Mouse (Mus musculus): ENCODE data around the gene Fbp1. TPM values are rescaled to one million over a fixed set of nuclear protein-coding genes. Genes with fewer than 3 reads are reported as not detected.

Fbp1 gene
- polyA plus RNA-seq, 1 experiment from 2014 or later: 1.4 TPM

DNA sequence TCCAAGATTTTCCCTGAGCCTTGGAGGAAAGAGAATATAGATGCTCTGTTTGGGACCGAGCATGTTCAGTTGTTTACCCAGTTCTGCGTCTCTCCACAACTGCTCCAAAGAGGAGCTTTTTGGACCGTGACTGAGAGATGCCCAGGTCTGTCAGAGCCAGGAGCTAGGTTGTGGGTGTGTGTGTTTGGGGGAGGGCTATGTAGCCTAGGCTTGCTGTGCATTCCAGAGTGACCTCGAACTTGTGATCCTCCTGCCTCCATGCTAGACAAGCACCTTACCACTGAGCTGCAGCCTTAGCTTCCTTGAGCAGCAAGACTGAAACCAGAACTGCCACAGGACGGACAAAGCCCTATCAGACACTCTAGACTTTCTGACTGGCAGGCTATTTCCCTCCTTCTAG lies 5.2 kb downstream of the Fbp1 start:
- ATAC-seq (ENCODE audit: insufficient number of reproducible peaks, low FRiP score, low TSS enrichment, low read depth): no peak
- Histone ChIP-seq H3K4me3 (no peak overlapping the region), H3K36me3 (no peaks in the 10 kb centered on the region), H3K4me1 (peaks cover 5% of the 10 kb centered on the region), H3K4me2 (no peak overlapping the region), H3K9me3 (no peaks in the 10 kb centered on the region), H3K9ac (no peak overlapping the region), H3K27ac (no peak overlapping the region), H3K27me3 (peaks cover 12% of the 10 kb centered on the region)
- WGBS: 82% methylated on average over 5 of the region's 5 CpGs

DNA sequence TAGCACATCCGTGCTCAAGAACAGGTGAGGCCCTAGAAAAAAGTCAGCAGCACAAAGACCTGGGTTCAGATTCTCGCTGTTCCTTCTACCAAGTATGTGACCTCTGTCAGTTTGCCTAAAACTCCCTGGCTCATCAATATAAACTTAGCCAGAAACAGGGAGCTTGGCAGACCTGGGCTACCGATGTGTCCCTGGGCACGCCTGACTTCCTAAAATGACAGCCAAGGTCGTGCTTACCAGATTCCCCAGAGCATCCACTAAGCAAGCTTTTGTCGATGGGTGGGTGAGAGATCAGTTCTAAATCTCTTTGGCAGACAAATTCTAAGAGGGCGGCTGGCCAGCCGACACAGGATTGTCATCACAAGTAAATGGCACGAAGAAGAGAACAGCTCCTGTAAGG lies 6.7 kb downstream of the Fbp1 start:
- Histone ChIP-seq H3K9ac (no peak overlapping the region), H3K27me3 (no peaks in the 10 kb centered on the region), H3K4me1 (no peaks in the 10 kb centered on the region), H3K9me3 (no peaks in the 10 kb centered on the region), H3K4me2 (no peak overlapping the region), H3K4me3 (no peak overlapping the region), H3K36me3 (no peaks in the 10 kb centered on the region), H3K27ac (no peak overlapping the region)
- no peak for ATAC-seq (ENCODE audit: insufficient number of reproducible peaks, low FRiP score, low TSS enrichment, low read depth)
- WGBS: 80% methylated on average over 9 of the region's 9 CpGs

DNA sequence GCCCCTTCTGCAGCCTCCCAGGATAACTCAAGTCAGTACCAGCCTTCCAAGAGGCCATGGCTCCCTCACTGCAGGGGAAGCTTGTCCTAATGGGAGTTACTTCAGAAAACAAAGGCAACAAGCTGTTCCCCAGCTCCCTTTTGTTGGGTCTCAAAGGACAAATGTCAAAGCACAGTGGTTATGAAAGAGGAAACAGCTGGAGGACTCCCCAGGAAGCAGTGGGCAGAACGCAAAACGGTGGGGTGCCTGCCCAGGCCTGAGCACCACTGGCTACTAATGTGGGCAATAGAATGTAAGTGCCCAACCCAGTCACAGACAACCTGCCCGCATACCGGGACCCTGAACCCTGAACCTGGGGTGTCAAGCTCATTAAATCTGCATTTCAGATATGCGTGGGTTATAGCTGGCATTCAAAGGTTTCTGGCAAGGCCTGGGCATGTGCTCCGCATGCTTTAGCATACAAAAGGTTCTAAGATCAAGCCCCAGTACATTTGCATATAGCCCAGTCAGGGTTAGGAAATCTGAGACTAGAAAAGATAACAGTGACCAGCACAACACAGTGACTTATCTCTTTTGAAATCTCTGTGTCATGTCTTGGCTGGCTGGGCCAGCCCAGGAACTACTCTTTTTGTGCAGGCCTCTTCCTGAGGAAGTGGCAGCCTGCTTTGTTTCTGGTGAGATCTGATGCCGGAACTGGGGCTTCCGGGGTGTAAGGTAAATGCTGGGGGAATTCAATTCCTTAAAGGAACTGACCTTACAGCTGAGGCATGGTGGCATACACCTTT lies 8.1 kb downstream of the Fbp1 start:
- Histone ChIP-seq H3K36me3 (no peaks in the 10 kb centered on the region), H3K4me3 (no peak overlapping the region), H3K9ac (no peak overlapping the region), H3K4me1 (no peaks in the 10 kb centered on the region), H3K4me2 (no peak overlapping the region), H3K27me3 (no peaks in the 10 kb centered on the region), H3K27ac (no peak overlapping the region), H3K9me3 (no peaks in the 10 kb centered on the region)
- no peak for ATAC-seq (ENCODE audit: insufficient number of reproducible peaks, low FRiP score, low TSS enrichment, low read depth)
- 53% methylated on average over 8 of the region's 8 CpGs for WGBS

DNA sequence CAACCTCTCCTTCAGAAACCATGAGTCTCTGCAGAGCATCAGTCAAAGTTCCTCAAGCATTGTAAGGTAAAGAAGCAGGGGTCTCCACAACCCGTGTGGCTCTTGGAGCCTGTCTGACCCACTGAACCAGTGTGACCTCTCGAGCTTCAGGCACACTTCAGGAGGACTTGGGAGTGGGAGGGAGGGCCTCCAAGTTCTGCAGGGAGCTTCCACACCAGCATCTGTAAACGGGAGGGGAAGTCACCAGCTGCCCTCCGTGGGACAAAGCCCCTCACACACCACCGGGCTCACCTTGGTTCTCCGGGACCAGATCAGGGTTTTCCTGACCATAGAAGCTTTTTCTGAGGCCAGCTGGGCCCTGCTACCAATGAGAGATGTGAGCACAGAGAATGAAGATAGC lies 8.7 kb downstream of the Fbp1 start:
- no peak for ATAC-seq (ENCODE audit: insufficient number of reproducible peaks, low FRiP score, low TSS enrichment, low read depth)
- Histone ChIP-seq H3K27me3 (no peaks in the 10 kb centered on the region), H3K4me2 (no peak overlapping the region), H3K9me3 (no peaks in the 10 kb centered on the region), H3K4me3 (no peak overlapping the region), H3K9ac (no peak overlapping the region), H3K36me3 (no peaks in the 10 kb centered on the region), H3K4me1 (no peaks in the 10 kb centered on the region), H3K27ac (no peak overlapping the region)
- 46% methylated on average over 6 of the region's 6 CpGs for WGBS

- Histone ChIP-seq H3K27ac (no peak overlapping the region), H3K4me1 (no peaks in the 10 kb centered on the region), H3K36me3 (no peaks in the 10 kb centered on the region), H3K4me3 (no peak overlapping the region), H3K9me3 (no peaks in the 10 kb centered on the region), H3K9ac (no peak overlapping the region), H3K4me2 (no peak overlapping the region), H3K27me3 (no peaks in the 10 kb centered on the region)
- WGBS: 15% methylated on average over 5 of the region's 5 CpGs
- peak; percentile 40; the same call in 1 of the 2 replicates for ATAC-seq (ENCODE audit: insufficient number of reproducible peaks, low FRiP score, low TSS enrichment, low read depth)
These were observed 10.8 kb downstream of the Fbp1 start for GRCm38 (mm10) chr13:62877247-62877646.

GRCm38 (mm10) chr13:62876111-62876510 lies 12.0 kb downstream of the Fbp1 start:
- H3K36me3 ChIP-seq: no peaks in the 10 kb centered on the region
- no peak overlapping the region for H3K4me3 ChIP-seq
- 77% methylated on average over 1 of the region's 1 CpGs for WGBS
- no peak overlapping the region for H3K27ac ChIP-seq
- no peak overlapping the region for H3K4me2 ChIP-seq
- H3K9ac ChIP-seq: no peak overlapping the region
- no peak for ATAC-seq (ENCODE audit: insufficient number of reproducible peaks, low FRiP score, low TSS enrichment, low read depth)
- no peaks in the 10 kb centered on the region for H3K9me3 ChIP-seq
- no peaks in the 10 kb centered on the region for H3K4me1 ChIP-seq
- no peaks in the 10 kb centered on the region for H3K27me3 ChIP-seq

- H3K9me3 ChIP-seq: no peaks in the 10 kb centered on the region
- H3K9ac ChIP-seq: no peak overlapping the region
- H3K27me3 ChIP-seq: no peaks in the 10 kb centered on the region
- no peak overlapping the region for H3K4me3 ChIP-seq
- peaks cover 7% of the 10 kb centered on the region; the same call in 1 of the 2 replicates for H3K4me1 ChIP-seq
- H3K4me2 ChIP-seq: no peak overlapping the region
- no peak overlapping the region for H3K27ac ChIP-seq
- WGBS: 57% methylated on average over 3 of the region's 3 CpGs
- no peaks in the 10 kb centered on the region for H3K36me3 ChIP-seq
- no peak for ATAC-seq (ENCODE audit: insufficient number of reproducible peaks, low FRiP score, low TSS enrichment, low read depth)
These were observed 15.8 kb downstream of the Fbp1 start for GRCm38 (mm10) chr13:62872252-62872651.

- H3K4me1 ChIP-seq: peaks cover 23% of the 10 kb centered on the region
- 74% methylated on average over 2 of the region's 2 CpGs for WGBS
- no peaks in the 10 kb centered on the region for H3K27me3 ChIP-seq
- H3K9me3 ChIP-seq: no peaks in the 10 kb centered on the region
- no peak overlapping the region for H3K4me3 ChIP-seq
- H3K36me3 ChIP-seq: no peaks in the 10 kb centered on the region
- H3K9ac ChIP-seq: no peak overlapping the region
- H3K4me2 ChIP-seq: no peak overlapping the region
- no peak for ATAC-seq (ENCODE audit: insufficient number of reproducible peaks, low FRiP score, low TSS enrichment, low read depth)
- no peak overlapping the region for H3K27ac ChIP-seq
These were observed 17.5 kb downstream of the Fbp1 start for GRCm38 (mm10) chr13:62870605-62871004.

GRCm38 (mm10) chr13:62866817-62867216 lies 21.3 kb downstream of the Fbp1 start:
- Histone ChIP-seq H3K9me3 (no peaks in the 10 kb centered on the region), H3K4me1 (peaks cover 37% of the 10 kb centered on the region), H3K4me2 (no peak overlapping the region), H3K4me3 (no peak overlapping the region), H3K27me3 (no peaks in the 10 kb centered on the region), H3K9ac (no peak overlapping the region), H3K27ac (peak overlapping the region; percentile 87), H3K36me3 (no peaks in the 10 kb centered on the region)
- ATAC-seq (ENCODE audit: insufficient number of reproducible peaks, low FRiP score, low TSS enrichment, low read depth): no peak
- 29% methylated on average over 4 of the region's 4 CpGs for WGBS

DNA sequence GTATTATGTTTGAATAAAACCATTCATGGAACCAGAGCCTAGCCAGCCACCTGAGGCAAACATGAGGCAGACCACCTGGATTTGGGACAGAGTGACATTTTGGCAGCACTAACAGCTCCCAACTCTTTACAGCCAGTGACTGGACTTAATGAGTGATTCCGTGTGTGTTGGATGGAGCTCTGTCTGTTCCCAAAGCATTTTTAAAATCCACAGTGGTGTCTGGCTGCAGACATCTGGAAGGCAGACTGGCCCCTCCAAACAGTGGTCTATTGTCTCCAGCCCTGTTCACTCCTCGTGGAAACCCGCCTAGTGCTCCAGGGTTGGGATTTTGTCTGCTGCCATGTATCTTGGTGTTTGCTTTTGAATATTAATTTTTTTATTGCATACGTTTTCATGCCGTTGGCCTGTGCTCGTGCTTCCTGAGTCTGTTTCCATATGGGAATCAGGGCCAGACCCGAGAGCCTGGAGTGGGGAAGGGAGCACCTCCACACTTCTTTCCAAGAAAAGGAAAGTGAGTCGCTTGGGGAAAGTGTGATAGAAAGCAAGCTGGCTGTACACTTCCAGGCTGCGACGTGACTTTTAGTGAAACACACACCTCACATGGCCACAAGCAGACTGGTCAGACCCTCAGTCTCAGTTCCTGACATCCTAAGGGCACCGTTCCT lies 22.3 kb downstream of the Fbp1 start:
- ATAC-seq (ENCODE audit: insufficient number of reproducible peaks, low FRiP score, low TSS enrichment, low read depth): peak; percentile 82
- Histone ChIP-seq H3K9me3 (no peaks in the 10 kb centered on the region), H3K4me1 (peaks cover 38% of the 10 kb centered on the region), H3K4me3 (no peak overlapping the region), H3K27me3 (no peaks in the 10 kb centered on the region), H3K9ac (no peak overlapping the region), H3K4me2 (no peak overlapping the region), H3K36me3 (no peaks in the 10 kb centered on the region), H3K27ac (peak overlapping the region; percentile 87)
- 33% methylated on average over 11 of the region's 11 CpGs for WGBS

- no peak overlapping the region for H3K4me2 ChIP-seq
- 73% methylated on average over 6 of the region's 6 CpGs for whole genome bisulfite sequencing
- no peaks in the 10 kb centered on the region for H3K9me3 ChIP-seq
- ATAC-seq (ENCODE audit: insufficient number of reproducible peaks, low FRiP score, low TSS enrichment, low read depth): no peak
- no peak overlapping the region for H3K27ac ChIP-seq
- H3K9ac ChIP-seq: no peak overlapping the region
- no peaks in the 10 kb centered on the region for H3K36me3 ChIP-seq
- H3K4me3 ChIP-seq: no peak overlapping the region
- H3K4me1 ChIP-seq: peaks cover 38% of the 10 kb centered on the region
- no peaks in the 10 kb centered on the region for H3K27me3 ChIP-seq
These were observed 24.3 kb downstream of the Fbp1 start for GRCm38 (mm10) chr13:62863771-62864170.

DNA sequence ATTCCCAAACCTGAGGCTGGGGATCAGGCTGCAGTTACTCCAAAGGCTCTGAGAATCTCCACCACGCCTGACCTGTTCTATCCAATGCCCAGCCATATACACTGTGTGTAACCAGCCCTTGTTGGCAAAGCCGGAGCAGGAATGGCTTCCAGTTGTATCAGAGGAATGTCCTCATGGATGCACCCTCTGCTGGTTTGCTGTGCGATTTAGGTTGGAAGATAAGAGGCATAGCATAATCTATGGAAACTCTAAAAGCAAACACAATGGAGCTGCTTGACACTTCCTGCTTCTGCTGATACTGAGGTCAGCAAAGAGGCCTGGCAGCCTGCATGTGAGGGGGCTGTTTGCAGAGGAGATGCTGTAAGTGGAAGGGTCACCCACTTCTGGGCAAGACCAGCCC lies 25.2 kb downstream of the Fbp1 start:
- 91% methylated on average over 3 of the region's 3 CpGs for WGBS
- Histone ChIP-seq H3K9me3 (no peaks in the 10 kb centered on the region), H3K27ac (no peak overlapping the region)

More for the DNA sequence above, 25.2 kb downstream of the Fbp1 start:
- H3K27me3 ChIP-seq: no peaks in the 10 kb centered on the region
- no peak overlapping the region for H3K4me2 ChIP-seq
- no peak for ATAC-seq (ENCODE audit: insufficient number of reproducible peaks, low FRiP score, low TSS enrichment, low read depth)
- H3K36me3 ChIP-seq: no peaks in the 10 kb centered on the region
- no peak overlapping the region for H3K4me3 ChIP-seq
- H3K9ac ChIP-seq: no peak overlapping the region
- peaks cover 44% of the 10 kb centered on the region for H3K4me1 ChIP-seq
